Mouse (Mus musculus) embryonic facial prominence, embryonic 12.5 days (tissue): ENCODE results near the gene Selplg. TPM values are rescaled to one million over a fixed set of nuclear protein-coding genes. Genes with fewer than 3 reads are reported as not detected.
A peak's percentile ranks its signal among the peaks of the same experiment; 100 is the strongest.

Source experiments
- ATAC-seq: fragments of 200-750 bp; cut with Nextera tagmentation; 2 replicates; pipeline ENCODE4 v1.8.0; 2017; ENCODE audit not compliant: insufficient number of reproducible peaks, insufficient read depth, low FRiP score, low TSS enrichment
- H3K27ac ChIP-seq: fragments of 300-500 bp; sonication (generic); 2 replicates; pipeline ENCODE4 v1.5.1; 2016; ENCODE audit warnings: mild to moderate bottlenecking
- H3K27me3 ChIP-seq: fragments of 300-500 bp; sonication (generic); 2 replicates; pipeline ENCODE4 v1.6.1; 2016; ENCODE audit warnings: mild to moderate bottlenecking, moderate library complexity
- H3K36me3 ChIP-seq: fragments of 300-500 bp; sonication (generic); 2 replicates; pipeline ENCODE4 v1.6.1; 2016; ENCODE audit warnings: mild to moderate bottlenecking
- H3K4me1 ChIP-seq: fragments of 300-500 bp; sonication (generic); 2 replicates; pipeline ENCODE4 v1.6.1; 2016
- H3K4me2 ChIP-seq: fragments of 300-500 bp; sonication (generic); replicated peaks from 2 replicates; pipeline ENCODE4 v1.6.1; 2016; ENCODE audit warnings: mild to moderate bottlenecking, moderate library complexity
- H3K4me3 ChIP-seq: fragments of 300-500 bp; sonication (generic); 2 replicates; pipeline ENCODE4 v1.5.1; 2016; ENCODE audit warnings: mild to moderate bottlenecking
- H3K9ac ChIP-seq: fragments of 300-500 bp; sonication (generic); 2 replicates; pipeline ENCODE4 v1.6.1; 2016; ENCODE audit warnings: mild to moderate bottlenecking, moderate library complexity
- H3K9me3 ChIP-seq: fragments of 300-500 bp; sonication (generic); 2 replicates; pipeline ENCODE4 v1.6.1; 2016; ENCODE audit warnings: mild to moderate bottlenecking, moderate library complexity
- WGBS: fragments of 180-500 bp; shearing (Covaris S2); methylation state at CpG from one replicate; pipeline ENCODE4 v1.1.7; 2016; 5-methylcytosine and 5-hydroxymethylcytosine counted together
- polyA plus RNA-seq: library from polyadenylated mRNA; unstranded; fragments of >200 nt; fragmentation: Nextera tagmentation; extraction: Ambion mirVana; gene quantifications from 2 replicates; pipeline ENCODE4 v1.2.1, GENCODE M21; 2016

The Selplg gene
- polyA plus RNA-seq, 1 experiment from 2014 or later: 1.5 TPM

- 47% methylated on average over 7 of the region's 7 CpGs for WGBS
- H3K27ac ChIP-seq: 0 out of 2 replicates have a peak overlapping the region, but pooled peaks have one; percentile 19
- peaks cover 28% of the 10 kb centered on the region for H3K4me1 ChIP-seq
- no peak overlapping the region for H3K4me3 ChIP-seq
- H3K4me2 ChIP-seq: no peak overlapping the region
- H3K9ac ChIP-seq: no peak overlapping the region; the same call in 1 of the 2 replicates
- H3K27me3 ChIP-seq: no peaks in the 10 kb centered on the region
- no peak for ATAC-seq
- H3K9me3 ChIP-seq: no peaks in the 10 kb centered on the region
- no peaks in the 10 kb centered on the region for H3K36me3 ChIP-seq
Measured at GRCm38 (mm10) chr5:113804395-113804966, 28.0 kb downstream of the Selplg start.

GRCm38 (mm10) chr5:113800280-113800679 lies 32.2 kb downstream of the Selplg start, which contains the start of gene Tmem119:
Gene Tmem119, minus strand, starts transcription at chr5:113800516.
- H3K27ac ChIP-seq: peak within 1 kb of the TSS; percentile 91
- peaks cover 4% of the 10 kb centered on the region for H3K36me3 ChIP-seq
- H3K4me3 ChIP-seq: peak within 1 kb of the TSS; percentile 59
- peak; percentile 86 for ATAC-seq
- peak within 1 kb of the TSS; percentile 75 for H3K4me2 ChIP-seq
- H3K27me3 ChIP-seq: no peaks in the 10 kb centered on the region
- H3K9ac ChIP-seq: peak within 1 kb of the TSS; percentile 34
- H3K4me1 ChIP-seq: peaks cover 50% of the 10 kb centered on the region
- WGBS: under 1% methylated on average over 11 of the region's 11 CpGs
- no peaks in the 10 kb centered on the region for H3K9me3 ChIP-seq

DNA sequence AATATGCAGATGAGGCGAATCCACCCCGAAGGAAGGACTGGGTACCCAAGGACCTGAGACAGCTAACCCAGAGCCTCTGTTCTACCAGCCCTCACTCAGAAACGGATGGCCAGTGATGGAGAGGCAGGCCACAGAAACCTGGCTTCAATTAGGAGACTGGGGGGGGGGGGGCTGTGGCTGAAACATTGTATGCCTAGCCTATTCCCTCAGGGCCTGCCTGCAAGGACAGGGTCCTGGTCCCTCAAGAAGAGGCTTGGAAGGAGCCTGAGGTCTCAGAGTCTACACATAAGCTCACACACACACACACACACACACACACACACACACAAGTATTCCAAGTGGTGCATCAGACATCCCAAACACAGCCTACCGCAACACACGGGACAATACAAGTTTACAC lies 32.8 kb downstream of the Selplg start:
- ATAC-seq: no peak

DNA sequence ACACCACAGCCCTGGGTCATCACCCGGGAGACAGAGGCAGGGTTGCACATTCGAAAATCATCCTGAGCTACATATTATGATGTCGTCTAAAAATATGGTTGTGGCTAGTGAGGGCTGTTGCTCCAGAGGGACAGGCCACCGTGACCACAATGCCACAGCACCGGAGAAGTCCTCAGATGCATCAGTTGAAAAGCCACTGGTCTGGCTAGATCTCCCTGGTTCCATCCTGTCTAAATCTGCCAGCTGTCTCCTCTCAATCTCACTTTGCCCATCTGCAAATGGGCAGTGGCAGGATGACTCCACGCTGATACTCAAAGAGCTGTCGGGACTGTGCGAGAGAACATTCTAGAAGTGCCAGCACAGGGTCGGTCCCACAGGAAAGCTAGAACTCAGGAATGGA lies 33.9 kb downstream of the Selplg start:
- Histone ChIP-seq H3K27me3 (no peaks in the 10 kb centered on the region), H3K27ac (peak overlapping the region; percentile 91), H3K4me3 (peak overlapping the region; percentile 59), H3K36me3 (peaks cover 22% of the 10 kb centered on the region), H3K4me2 (peak overlapping the region; percentile 75), H3K4me1 (peaks cover 44% of the 10 kb centered on the region), H3K9ac (peak overlapping the region; percentile 34; the same call in 1 of the 2 replicates), H3K9me3 (no peaks in the 10 kb centered on the region)
- WGBS: 59% methylated on average over 9 of the region's 9 CpGs
- no peak for ATAC-seq

More for the DNA sequence above, 32.8 kb downstream of the Selplg start:
- Histone ChIP-seq H3K9ac (peak overlapping the region; percentile 34), H3K4me2 (peak overlapping the region; percentile 75), H3K27me3 (no peaks in the 10 kb centered on the region), H3K4me1 (peaks cover 53% of the 10 kb centered on the region), H3K27ac (peak overlapping the region; percentile 91), H3K4me3 (peak overlapping the region; percentile 59), H3K36me3 (peaks cover 10% of the 10 kb centered on the region), H3K9me3 (no peaks in the 10 kb centered on the region)
- WGBS: 19% methylated on average over 5 of the region's 5 CpGs

- no peak for ATAC-seq
- Histone ChIP-seq H3K4me3 (peak overlapping the region; percentile 59), H3K4me1 (peaks cover 45% of the 10 kb centered on the region), H3K9ac (0 out of 2 replicates have a peak overlapping the region, but pooled peaks have one; percentile 4), H3K4me2 (peak overlapping the region; percentile 75), H3K9me3 (no peaks in the 10 kb centered on the region), H3K36me3 (peaks cover 31% of the 10 kb centered on the region), H3K27me3 (no peaks in the 10 kb centered on the region), H3K27ac (peak overlapping the region; percentile 92)
- WGBS: 5% methylated on average over 19 of the region's 19 CpGs
Measured at GRCm38 (mm10) chr5:113797149-113797882, 35.1 kb downstream of the Selplg start.

- ATAC-seq: peak; percentile 26
- Histone ChIP-seq H3K4me1 (peaks cover 52% of the 10 kb centered on the region), H3K36me3 (peaks cover 31% of the 10 kb centered on the region), H3K9ac (peak overlapping the region; percentile 34; the same call in 1 of the 2 replicates), H3K4me3 (peak overlapping the region; percentile 59), H3K4me2 (peak overlapping the region; percentile 75), H3K27ac (peak overlapping the region; percentile 92), H3K27me3 (no peaks in the 10 kb centered on the region), H3K9me3 (no peaks in the 10 kb centered on the region)
- WGBS: 2% methylated on average over 13 of the region's 13 CpGs
Measured at GRCm38 (mm10) chr5:113796401-113797148, 35.9 kb downstream of the Selplg start.

- 86% methylated on average over 16 of the region's 16 CpGs for WGBS
- no peak for ATAC-seq
- Histone ChIP-seq H3K4me2 (no peak overlapping the region), H3K36me3 (peaks cover 31% of the 10 kb centered on the region), H3K27ac (peak overlapping the region; percentile 0; the same call in 1 of the 2 replicates), H3K27me3 (no peaks in the 10 kb centered on the region), H3K4me1 (peaks cover 41% of the 10 kb centered on the region), H3K9me3 (no peaks in the 10 kb centered on the region), H3K9ac (no peak overlapping the region), H3K4me3 (no peak overlapping the region)
Measured at GRCm38 (mm10) chr5:113791197-113792095, 41.0 kb downstream of the Selplg start.

DNA sequence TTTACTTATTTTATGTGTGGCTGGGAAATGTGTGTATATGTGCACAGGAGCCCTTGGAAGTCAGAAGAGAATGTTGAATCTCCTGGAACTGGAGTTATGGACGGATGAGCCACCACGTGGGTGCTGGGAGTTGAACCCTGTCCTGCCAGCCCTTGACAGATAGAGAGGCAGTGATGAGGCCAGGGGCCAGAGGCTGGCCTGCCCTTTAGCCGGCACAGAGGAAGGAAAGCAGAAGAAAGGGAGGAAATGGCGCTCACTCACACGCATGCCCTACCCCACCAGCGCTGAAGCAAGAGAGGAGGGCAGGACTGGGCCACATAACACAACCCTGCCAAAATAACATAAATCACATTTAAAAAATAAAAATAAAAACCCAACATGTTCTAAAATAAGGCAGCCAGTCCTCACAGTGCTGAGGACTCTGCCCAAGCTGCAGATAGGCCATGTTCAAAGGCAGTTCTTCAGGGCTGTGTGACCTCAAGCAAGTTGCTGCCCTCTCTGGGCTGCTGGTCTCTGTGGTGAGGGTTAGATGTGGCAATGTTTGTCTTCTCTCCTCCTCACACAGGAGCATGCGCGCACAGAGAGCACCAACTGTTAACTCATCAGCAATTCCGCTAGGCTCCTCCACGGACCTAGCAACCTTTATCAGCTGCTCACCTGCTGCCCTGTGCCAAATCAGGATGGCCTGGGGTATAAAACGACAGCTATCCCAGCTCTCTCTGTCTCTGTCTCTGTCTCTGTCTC lies 41.8 kb downstream of the Selplg start:
- peaks cover 30% of the 10 kb centered on the region for H3K36me3 ChIP-seq
- 72% methylated on average over 11 of the region's 11 CpGs for WGBS
- no peaks in the 10 kb centered on the region for H3K9me3 ChIP-seq
- no peaks in the 10 kb centered on the region for H3K27me3 ChIP-seq
- H3K9ac ChIP-seq: no peak overlapping the region
- no peak overlapping the region for H3K4me2 ChIP-seq
- H3K4me3 ChIP-seq: no peak overlapping the region
- ATAC-seq: no peak
- H3K4me1 ChIP-seq: peaks cover 33% of the 10 kb centered on the region
- H3K27ac ChIP-seq: peak overlapping the region; percentile 0

GRCm38 (mm10) chr5:113789075-113789788 lies 43.2 kb downstream of the Selplg start:
- WGBS: 13% methylated on average over 7 of the region's 7 CpGs
- no peaks in the 10 kb centered on the region for H3K9me3 ChIP-seq
- no peaks in the 10 kb centered on the region for H3K27me3 ChIP-seq
- 0 out of 2 replicates have a peak, but pooled peaks have one; percentile 18 for ATAC-seq
- H3K27ac ChIP-seq: peak overlapping the region; percentile 82
- peaks cover 16% of the 10 kb centered on the region for H3K36me3 ChIP-seq
- no peak overlapping the region; the same call in 1 of the 2 replicates for H3K4me2 ChIP-seq
- no peak overlapping the region for H3K9ac ChIP-seq
- H3K4me1 ChIP-seq: peaks cover 27% of the 10 kb centered on the region
- H3K4me3 ChIP-seq: no peak overlapping the region

- 29% methylated on average over 6 of the region's 6 CpGs for WGBS
- no peak for ATAC-seq
- H3K27me3 ChIP-seq: no peaks in the 10 kb centered on the region
- no peak overlapping the region for H3K9ac ChIP-seq
- no peaks in the 10 kb centered on the region for H3K9me3 ChIP-seq
- H3K4me2 ChIP-seq: no peak overlapping the region
- peaks cover 30% of the 10 kb centered on the region for H3K4me1 ChIP-seq
- no peak overlapping the region for H3K4me3 ChIP-seq
- peaks cover 10% of the 10 kb centered on the region for H3K36me3 ChIP-seq
- H3K27ac ChIP-seq: peak overlapping the region; percentile 82
Measured at GRCm38 (mm10) chr5:113788645-113789044, 43.8 kb downstream of the Selplg start.
